Mouse (Mus musculus) stomach, postnatal 0 days (tissue): Measurements from ENCODE around the gene Prdm1.

Experiments used
- CTCF ChIP-seq: IDR thresholded peaks from 2 replicates; pipeline ENCODE4 v1.5.1; 2016; ENCODE audit warnings: antibody characterized with exemption, low read depth, mild to moderate bottlenecking, moderate library complexity
- EP300 ChIP-seq: optimal IDR thresholded peaks from 2 replicates; pipeline ENCODE3; 2016; ENCODE audit warnings: antibody characterized with exemption

GRCm38 (mm10) chr10:44553648-44554047 is 25.3 kb upstream of the Prdm1 start:
- TF ChIP-seq CTCF (no peak), EP300 (no peak)
